Mouse (Mus musculus): ENCODE results near the gene Edf1. TPM values are rescaled to one million over a fixed set of nuclear protein-coding genes. Genes with fewer than 3 reads are reported as not detected.

The Edf1 gene
- polyA plus RNA-seq, 1 experiment from 2014 or later, result 318 TPM

DNA sequence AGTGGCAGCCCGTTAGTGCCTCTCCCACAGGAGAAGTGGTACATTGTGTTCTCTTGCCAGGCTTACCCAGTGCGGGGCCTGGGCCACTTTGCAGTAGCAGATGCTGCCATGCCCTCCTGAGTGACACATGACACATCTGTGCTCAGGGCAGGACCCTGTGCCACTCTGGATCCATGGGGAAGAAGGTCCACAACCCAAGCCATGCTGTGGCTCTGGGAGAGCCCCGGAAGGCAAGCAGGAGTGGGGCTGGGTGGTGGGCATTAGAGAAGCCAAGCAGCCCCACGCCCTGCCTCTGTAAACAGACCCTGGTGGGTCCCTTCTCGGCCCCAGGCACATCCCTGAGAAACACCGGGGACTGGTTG, 25.5 kb downstream of the Edf1 start:
- Histone ChIP-seq H3K9ac (replicated peaks; ENCODE audit: low read length) (no peak overlapping the region), H3K4me3 (replicated peaks; ENCODE audit: low read depth, low read length) (no peak overlapping the region), H3K9me3 (ENCODE audit: control insufficient read depth, low read length) (no peaks in the 10 kb centered on the region), H3K4me2 (ENCODE audit: low read length) (no peak overlapping the region), H3K27me3 (ENCODE audit: control insufficient read depth, insufficient read depth, low read length) (peaks cover 29% of the 10 kb centered on the region), H3K36me3 (ENCODE audit: control insufficient read depth, insufficient read depth, low read length) (peaks cover 51% of the 10 kb centered on the region), H3K4me1 (ENCODE audit: control insufficient read depth, insufficient read depth, low read length) (peaks cover 23% of the 10 kb centered on the region), H3K27ac (replicated peaks; ENCODE audit: low read depth, low read length) (0 out of 2 replicates have a peak overlapping the region, but pooled peaks have one; percentile 13)
- ATAC-seq (ENCODE audit: low FRiP score, low TSS enrichment), result no peak
- 76% methylated on average over 6 of the region's 6 CpGs for WGBS
- DNase-seq, result no peak

DNA sequence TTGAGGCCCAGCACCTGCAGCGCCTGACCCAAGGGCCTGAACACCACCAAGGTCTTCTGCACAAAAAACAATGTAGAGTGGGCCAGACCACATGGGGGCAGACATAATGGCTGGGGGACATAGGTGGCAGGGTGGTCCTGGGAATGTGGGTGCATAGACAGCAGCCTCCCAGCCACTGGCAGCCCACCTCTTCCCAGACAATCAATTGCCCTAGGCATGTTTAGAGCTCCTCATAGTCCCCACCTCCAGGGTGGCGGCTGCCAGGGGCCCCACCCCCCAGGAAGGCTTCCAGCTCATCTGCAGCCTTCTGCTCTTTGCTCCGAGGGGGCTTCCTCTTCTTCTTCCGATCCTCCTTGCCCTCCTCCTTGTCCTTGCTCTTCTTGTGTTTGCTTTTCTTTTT, 25.9 kb downstream of the Edf1 start:
- no peak overlapping the region for H3K4me2 ChIP-seq (ENCODE audit: low read length)
- no peak overlapping the region for H3K4me3 ChIP-seq (replicated peaks; ENCODE audit: low read depth, low read length)
- peaks cover 23% of the 10 kb centered on the region for H3K4me1 ChIP-seq (ENCODE audit: control insufficient read depth, insufficient read depth, low read length)
- DNase-seq, result no peak
- H3K36me3 ChIP-seq (ENCODE audit: control insufficient read depth, insufficient read depth, low read length), result peaks cover 56% of the 10 kb centered on the region
- H3K27me3 ChIP-seq (ENCODE audit: control insufficient read depth, insufficient read depth, low read length), result peaks cover 25% of the 10 kb centered on the region
- H3K9me3 ChIP-seq (ENCODE audit: control insufficient read depth, low read length), result no peaks in the 10 kb centered on the region
- ATAC-seq (ENCODE audit: low FRiP score, low TSS enrichment), result no peak
- no peak overlapping the region for H3K9ac ChIP-seq (replicated peaks; ENCODE audit: low read length)
- 79% methylated on average over 4 of the region's 4 CpGs for whole genome bisulfite sequencing
- H3K27ac ChIP-seq (replicated peaks; ENCODE audit: low read depth, low read length), result no peak overlapping the region

DNA sequence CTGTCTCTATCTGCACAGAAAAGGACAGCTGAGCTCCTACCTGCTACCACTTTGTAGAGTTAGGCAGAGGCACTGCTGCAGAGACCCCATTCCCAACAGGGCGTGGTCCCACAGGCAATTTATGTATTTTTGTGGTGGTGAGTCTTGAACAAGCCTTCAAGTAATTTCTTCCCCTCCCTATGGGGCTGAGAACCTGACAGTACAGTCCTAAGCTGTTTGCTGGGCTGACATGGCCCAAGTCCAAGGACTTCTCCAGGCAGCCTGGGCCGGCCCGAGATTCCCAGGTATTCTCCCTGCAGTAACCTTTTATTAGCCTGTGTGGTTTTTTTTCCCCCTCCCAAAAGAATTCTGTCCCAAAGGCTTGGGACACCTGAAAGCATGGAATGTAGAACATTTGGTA, 26.5 kb downstream of the Edf1 start:
- H3K4me3 ChIP-seq (replicated peaks; ENCODE audit: low read depth, low read length), result no peak overlapping the region
- peaks cover 60% of the 10 kb centered on the region for H3K36me3 ChIP-seq (ENCODE audit: control insufficient read depth, insufficient read depth, low read length)
- H3K27ac ChIP-seq (replicated peaks; ENCODE audit: low read depth, low read length), result no peak overlapping the region
- H3K27me3 ChIP-seq (ENCODE audit: control insufficient read depth, insufficient read depth, low read length), result peaks cover 19% of the 10 kb centered on the region
- ATAC-seq (ENCODE audit: low FRiP score, low TSS enrichment) (no peak), DNase-seq (no peak)
- 94% methylated on average over 3 of the region's 3 CpGs for WGBS
- H3K9me3 ChIP-seq (ENCODE audit: control insufficient read depth, low read length), result no peaks in the 10 kb centered on the region
- H3K4me2 ChIP-seq (ENCODE audit: low read length), result no peak overlapping the region
- peaks cover 23% of the 10 kb centered on the region for H3K4me1 ChIP-seq (ENCODE audit: control insufficient read depth, insufficient read depth, low read length)
- H3K9ac ChIP-seq (replicated peaks; ENCODE audit: low read length), result no peak overlapping the region

DNA sequence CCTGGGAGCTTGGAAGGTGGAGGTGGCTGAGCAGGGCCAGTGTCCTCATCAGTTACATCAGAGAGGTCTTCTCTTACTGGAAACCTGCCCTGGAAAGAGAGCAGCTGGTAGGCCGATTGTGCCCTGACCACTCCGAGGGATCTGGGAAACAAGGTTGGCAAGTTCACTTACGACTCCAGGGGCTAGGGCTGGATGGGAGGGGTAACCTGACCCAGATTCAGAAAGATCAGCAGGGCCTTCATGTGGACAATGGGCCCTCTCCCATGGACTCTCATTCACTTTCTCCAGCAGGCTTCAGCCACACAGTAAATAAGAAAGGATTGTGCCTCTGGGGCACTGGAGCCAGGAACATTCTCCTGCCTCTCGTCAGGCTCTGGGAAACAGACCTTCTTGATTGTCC, 27.2 kb downstream of the Edf1 start:
- no peak overlapping the region for H3K9ac ChIP-seq (replicated peaks; ENCODE audit: low read length)
- ATAC-seq (ENCODE audit: low FRiP score, low TSS enrichment), result no peak
- no peaks in the 10 kb centered on the region for H3K9me3 ChIP-seq (ENCODE audit: control insufficient read depth, low read length)
- H3K27me3 ChIP-seq (ENCODE audit: control insufficient read depth, insufficient read depth, low read length), result peaks cover 12% of the 10 kb centered on the region
- H3K36me3 ChIP-seq (ENCODE audit: control insufficient read depth, insufficient read depth, low read length), result peaks cover 64% of the 10 kb centered on the region
- no peak overlapping the region for H3K4me2 ChIP-seq (ENCODE audit: low read length)
- no peak for DNase-seq
- no peak overlapping the region for H3K4me3 ChIP-seq (replicated peaks; ENCODE audit: low read depth, low read length)
- H3K27ac ChIP-seq (replicated peaks; ENCODE audit: low read depth, low read length), result no peak overlapping the region
- WGBS, result 91% methylated on average over 4 of the region's 4 CpGs
- peaks cover 21% of the 10 kb centered on the region for H3K4me1 ChIP-seq (ENCODE audit: control insufficient read depth, insufficient read depth, low read length)

DNA sequence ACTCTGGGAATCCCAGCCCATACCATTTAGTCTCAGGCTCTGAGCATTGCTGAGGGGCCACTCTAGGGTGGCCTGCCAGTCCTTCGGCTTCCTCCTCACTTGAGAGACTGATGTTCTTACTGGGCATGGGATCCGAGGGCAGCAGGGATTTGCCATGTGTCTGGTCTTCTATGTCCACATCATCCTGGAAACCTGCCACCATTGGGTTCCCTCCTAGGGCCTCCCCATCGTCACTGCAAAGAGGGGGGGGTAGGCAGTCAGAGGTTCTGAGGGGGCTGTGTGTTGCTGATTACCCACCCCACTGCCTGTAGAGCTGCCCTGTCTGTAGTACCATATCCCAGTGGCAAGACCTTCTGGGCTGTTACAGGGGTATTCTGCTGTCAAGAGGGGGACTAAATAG, 28.0 kb downstream of the Edf1 start:
- H3K36me3 ChIP-seq (ENCODE audit: control insufficient read depth, insufficient read depth, low read length), result peaks cover 72% of the 10 kb centered on the region
- peaks cover 17% of the 10 kb centered on the region; the same call in 1 of the 2 replicates for H3K4me1 ChIP-seq (ENCODE audit: control insufficient read depth, insufficient read depth, low read length)
- H3K9me3 ChIP-seq (ENCODE audit: control insufficient read depth, low read length), result no peaks in the 10 kb centered on the region
- H3K9ac ChIP-seq (replicated peaks; ENCODE audit: low read length), result no peak overlapping the region
- 97% methylated on average over 3 of the region's 3 CpGs for WGBS
- H3K27me3 ChIP-seq (ENCODE audit: control insufficient read depth, insufficient read depth, low read length), result peaks cover 4% of the 10 kb centered on the region
- no peak overlapping the region for H3K27ac ChIP-seq (replicated peaks; ENCODE audit: low read depth, low read length)
- no peak overlapping the region for H3K4me2 ChIP-seq (ENCODE audit: low read length)
- ATAC-seq (ENCODE audit: low FRiP score, low TSS enrichment) (no peak), DNase-seq (no peak)
- no peak overlapping the region for H3K4me3 ChIP-seq (replicated peaks; ENCODE audit: low read depth, low read length)

DNA sequence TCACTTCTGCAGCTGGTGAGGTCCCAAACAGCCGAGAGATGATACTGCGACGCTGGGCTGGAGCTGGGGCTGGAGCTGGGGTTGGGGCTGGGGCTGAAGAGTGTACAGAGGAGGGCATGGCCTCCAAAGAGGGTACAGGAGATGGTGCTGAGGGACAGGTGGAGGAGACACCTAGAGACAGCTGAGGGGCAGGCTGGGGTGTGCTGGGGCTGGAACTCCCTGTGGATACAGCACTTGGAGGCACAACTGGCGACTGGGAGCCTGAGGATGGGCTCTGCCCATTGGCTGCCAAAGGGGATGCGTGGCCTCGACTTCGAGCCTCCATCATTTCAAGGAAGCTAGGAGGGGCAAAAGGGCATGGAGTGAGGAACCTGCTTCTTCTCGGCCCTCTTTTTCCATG, 29.6 kb downstream of the Edf1 start:
- WGBS, result 87% methylated on average over 8 of the region's 8 CpGs
- H3K36me3 ChIP-seq (ENCODE audit: control insufficient read depth, insufficient read depth, low read length), result peaks cover 88% of the 10 kb centered on the region

DNA sequence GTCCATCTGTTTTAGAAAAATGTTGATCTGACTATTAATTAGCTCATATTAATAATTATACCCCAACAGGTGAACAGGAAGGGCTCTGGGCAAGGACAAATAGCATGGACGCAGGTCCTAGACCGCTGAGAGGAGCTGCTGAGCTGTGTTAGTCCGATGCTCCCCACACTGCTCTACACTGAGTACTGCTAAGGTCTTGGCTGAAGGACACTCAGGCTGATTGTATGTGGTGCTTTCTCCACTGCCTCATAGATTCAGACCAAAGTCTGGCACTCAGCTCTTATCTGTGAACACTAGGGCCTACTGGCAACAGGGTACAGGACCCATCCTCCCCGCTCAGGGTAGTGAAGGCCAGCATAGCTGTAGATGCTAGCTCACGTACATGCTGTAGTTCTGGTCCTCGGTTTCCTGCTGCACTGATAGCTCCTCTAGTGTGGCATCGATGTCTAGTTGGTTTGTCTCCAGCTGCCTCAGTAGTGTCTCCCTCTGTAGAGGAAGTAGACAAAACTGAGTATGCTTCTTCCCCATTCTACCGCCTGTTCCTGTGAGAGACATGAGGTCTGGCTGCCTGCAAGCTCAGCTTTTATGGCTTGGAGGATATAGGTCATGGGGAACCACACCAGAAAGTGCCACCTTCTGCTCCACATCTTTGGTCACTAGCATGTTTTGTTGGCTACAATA, 30.7 kb downstream of the Edf1 start:
- 97% methylated on average over 8 of the region's 8 CpGs for WGBS

More for the DNA sequence above, 29.6 kb downstream of the Edf1 start:
- Histone ChIP-seq H3K4me1 (ENCODE audit: control insufficient read depth, insufficient read depth, low read length) (peaks cover 5% of the 10 kb centered on the region; the same call in 1 of the 2 replicates), H3K27ac (replicated peaks; ENCODE audit: low read depth, low read length) (no peak overlapping the region), H3K9ac (replicated peaks; ENCODE audit: low read length) (no peak overlapping the region), H3K4me2 (ENCODE audit: low read length) (no peak overlapping the region), H3K4me3 (replicated peaks; ENCODE audit: low read depth, low read length) (no peak overlapping the region), H3K9me3 (ENCODE audit: control insufficient read depth, low read length) (no peaks in the 10 kb centered on the region), H3K27me3 (ENCODE audit: control insufficient read depth, insufficient read depth, low read length) (no peaks in the 10 kb centered on the region)
- ATAC-seq (ENCODE audit: low FRiP score, low TSS enrichment) (no peak), DNase-seq (no peak)

DNA sequence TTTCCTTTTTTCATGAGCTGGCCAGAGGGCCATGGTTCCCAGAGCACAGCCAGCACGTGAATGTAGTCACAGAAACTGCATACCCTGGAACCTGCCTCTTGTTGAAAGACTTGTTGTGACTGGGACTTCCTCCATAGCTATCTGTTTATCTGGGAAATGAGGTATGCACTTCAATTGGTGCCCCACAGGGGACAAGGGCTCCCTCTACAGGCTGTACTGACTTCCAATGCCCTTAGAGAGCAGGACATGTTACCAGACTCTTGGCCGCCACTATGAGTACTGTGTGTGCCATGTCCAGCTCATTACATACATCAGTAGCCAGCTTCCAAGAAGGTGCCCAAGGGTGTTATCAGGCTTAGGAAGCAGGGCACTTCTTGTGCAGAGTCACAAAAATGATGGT, 34.2 kb downstream of the Edf1 start:
- Histone ChIP-seq H3K4me3 (replicated peaks; ENCODE audit: low read depth, low read length) (no peak overlapping the region), H3K27ac (replicated peaks; ENCODE audit: low read depth, low read length) (no peak overlapping the region), H3K4me2 (ENCODE audit: low read length) (no peak overlapping the region), H3K4me1 (ENCODE audit: control insufficient read depth, insufficient read depth, low read length) (no peaks in the 10 kb centered on the region), H3K36me3 (ENCODE audit: control insufficient read depth, insufficient read depth, low read length) (peaks cover 89% of the 10 kb centered on the region), H3K9me3 (ENCODE audit: control insufficient read depth, low read length) (no peaks in the 10 kb centered on the region), H3K9ac (replicated peaks; ENCODE audit: low read length) (no peak overlapping the region), H3K27me3 (ENCODE audit: control insufficient read depth, insufficient read depth, low read length) (no peaks in the 10 kb centered on the region)
- ATAC-seq (ENCODE audit: low FRiP score, low TSS enrichment) (no peak), DNase-seq (peak; percentile 10)
- WGBS, result 91% methylated on average over 2 of the region's 2 CpGs

More for the DNA sequence above, 30.7 kb downstream of the Edf1 start:
- no peaks in the 10 kb centered on the region for H3K27me3 ChIP-seq (ENCODE audit: control insufficient read depth, insufficient read depth, low read length)
- H3K4me1 ChIP-seq (ENCODE audit: control insufficient read depth, insufficient read depth, low read length), result no peaks in the 10 kb centered on the region
- no peak overlapping the region for H3K27ac ChIP-seq (replicated peaks; ENCODE audit: low read depth, low read length)
- H3K4me3 ChIP-seq (replicated peaks; ENCODE audit: low read depth, low read length), result no peak overlapping the region
- no peaks in the 10 kb centered on the region for H3K9me3 ChIP-seq (ENCODE audit: control insufficient read depth, low read length)
- ATAC-seq (ENCODE audit: low FRiP score, low TSS enrichment) (no peak), DNase-seq (no peak)
- no peak overlapping the region for H3K4me2 ChIP-seq (ENCODE audit: low read length)
- peaks cover 92% of the 10 kb centered on the region for H3K36me3 ChIP-seq (ENCODE audit: control insufficient read depth, insufficient read depth, low read length)
- no peak overlapping the region for H3K9ac ChIP-seq (replicated peaks; ENCODE audit: low read length)

DNA sequence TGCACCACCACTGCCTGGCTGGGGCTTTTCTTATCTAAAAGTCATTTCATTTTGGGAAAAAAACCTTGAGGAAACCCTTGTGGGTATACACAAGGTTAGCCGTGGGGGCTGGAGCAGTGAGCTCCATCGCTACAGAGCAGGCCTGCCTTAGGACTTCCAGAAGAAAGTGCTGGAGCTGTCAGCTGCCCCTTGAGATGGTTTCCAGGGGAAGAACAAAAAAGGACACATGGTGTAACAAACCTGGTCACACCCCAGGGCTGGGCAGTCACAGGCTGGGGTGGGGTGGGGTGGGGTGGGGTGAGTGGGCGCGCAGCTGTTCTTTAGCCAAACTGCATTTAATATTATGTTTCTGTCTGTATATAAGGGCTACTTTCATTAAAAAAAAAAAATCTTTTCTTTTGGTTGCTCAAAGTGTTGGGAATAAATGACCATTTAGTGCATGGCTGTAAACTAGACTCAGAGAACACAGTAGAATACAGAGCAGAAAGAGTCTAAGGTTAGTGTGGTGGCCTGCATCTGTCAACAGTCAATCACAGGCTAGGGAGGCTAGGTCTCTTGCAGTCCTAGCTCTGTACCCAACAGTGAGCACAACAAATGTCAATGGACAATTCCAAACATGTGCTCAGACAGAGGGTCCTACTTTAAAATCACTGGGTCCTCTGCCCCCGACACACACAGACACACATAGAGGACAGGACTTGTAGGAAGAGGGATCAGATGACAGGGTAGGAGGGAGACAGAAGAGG, 39.3 kb downstream of the Edf1 start:
- Histone ChIP-seq H3K27ac (replicated peaks; ENCODE audit: low read depth, low read length) (no peak overlapping the region), H3K9me3 (ENCODE audit: control insufficient read depth, low read length) (no peaks in the 10 kb centered on the region), H3K9ac (replicated peaks; ENCODE audit: low read length) (no peak overlapping the region), H3K4me1 (ENCODE audit: control insufficient read depth, insufficient read depth, low read length) (no peaks in the 10 kb centered on the region), H3K36me3 (ENCODE audit: control insufficient read depth, insufficient read depth, low read length) (peaks cover 94% of the 10 kb centered on the region), H3K4me3 (replicated peaks; ENCODE audit: low read depth, low read length) (no peak overlapping the region), H3K27me3 (ENCODE audit: control insufficient read depth, insufficient read depth, low read length) (no peaks in the 10 kb centered on the region), H3K4me2 (ENCODE audit: low read length) (no peak overlapping the region)
- no peak for ATAC-seq (ENCODE audit: low FRiP score, low TSS enrichment)
- WGBS, result 98% methylated on average over 5 of the region's 5 CpGs
- no peak for DNase-seq

All from midbrain, embryonic 14.5 days (tissue).